Mouse (Mus musculus) heart, adult 18-20 months (tissue): ENCODE data around the gene Tmem45a. TPM values are rescaled to one million over a fixed set of nuclear protein-coding genes. Genes with fewer than 3 reads are reported as not detected.
"Not testable (repeated sequence)": the region's sequence is repeated elsewhere in the genome, so short reads cannot be mapped to it uniquely, and the experiment has no call there.

Source experiments
- DNase-seq, 2 experiments: peaks; one replicate each; pipeline ENCODE4 v3.0.0; 2021 to 2022; ENCODE audit warnings: mixed read lengths in 1 of 2
- long read RNA-seq, 2 experiments: library from polyadenylated mRNA; stranded (forward); transcript quantifications; one replicate each; pipeline ENCODE4 v2.0.0; 2021
- total RNA-seq, 2 experiments: library from RNA; stranded (reverse); gene quantifications; 2 replicates each; pipeline ENCODE4 v1.2.3; 2021

Tmem45a gene
- total RNA-seq, result 1 to 10 TPM; 2.9 to 4.8 TPM
- long read RNA-seq, experiment 1, partial matches to known transcripts, result 1 of 2 reads
- long read RNA-seq, experiment 1, other reads (novel, unspliced or antisense), result 0 of 2 reads
- long read RNA-seq, experiment 2, partial matches to known transcripts, result 0 of 1 reads
- long read RNA-seq, experiment 2, other reads (novel, unspliced or antisense), result 0 of 1 reads

DNA sequence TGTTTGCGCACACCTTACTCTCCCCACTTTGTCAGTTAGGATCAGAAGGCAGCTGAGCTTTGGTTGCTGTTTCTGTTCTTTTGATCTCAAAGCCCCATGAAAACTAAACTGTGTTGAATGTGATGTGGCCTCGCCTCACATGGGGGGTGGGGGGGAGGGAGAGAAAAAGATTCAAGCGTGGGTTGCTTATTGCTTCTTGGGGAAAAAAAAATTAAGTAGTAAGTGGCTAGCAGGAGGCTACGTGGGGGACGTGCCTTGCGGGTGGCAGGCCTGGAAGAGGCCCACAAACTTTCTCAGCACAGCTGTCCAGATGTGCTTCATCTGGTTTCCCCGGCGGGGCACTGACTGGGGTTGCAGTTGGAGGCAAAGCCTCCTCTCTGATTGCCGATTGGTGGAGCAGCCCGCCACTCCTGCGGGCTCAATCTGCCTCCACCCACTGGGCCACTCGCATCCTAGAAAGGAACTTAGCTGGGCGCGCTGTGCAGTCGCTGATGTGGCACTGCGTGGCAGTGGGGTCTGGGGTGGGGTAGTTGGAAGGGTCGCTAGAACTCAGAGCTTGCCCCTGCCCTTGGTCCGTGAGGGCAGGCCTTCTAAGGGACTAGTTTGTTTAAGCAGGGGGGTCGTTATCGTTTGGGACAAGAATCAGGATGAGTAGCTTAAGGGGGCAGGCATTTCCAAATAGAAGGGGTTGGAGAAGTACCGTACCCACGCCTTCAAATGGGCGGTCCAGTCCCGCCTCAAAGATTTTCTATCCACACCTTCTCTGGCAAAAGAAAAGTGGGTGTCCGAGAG lies at the start of gene Tmem45a:
Gene Tmem45a (minus strand): TSS at position 343 of the 792 bp plus-strand sequence.
- peak; percentile 91 to 92 for DNase-seq

DNA sequence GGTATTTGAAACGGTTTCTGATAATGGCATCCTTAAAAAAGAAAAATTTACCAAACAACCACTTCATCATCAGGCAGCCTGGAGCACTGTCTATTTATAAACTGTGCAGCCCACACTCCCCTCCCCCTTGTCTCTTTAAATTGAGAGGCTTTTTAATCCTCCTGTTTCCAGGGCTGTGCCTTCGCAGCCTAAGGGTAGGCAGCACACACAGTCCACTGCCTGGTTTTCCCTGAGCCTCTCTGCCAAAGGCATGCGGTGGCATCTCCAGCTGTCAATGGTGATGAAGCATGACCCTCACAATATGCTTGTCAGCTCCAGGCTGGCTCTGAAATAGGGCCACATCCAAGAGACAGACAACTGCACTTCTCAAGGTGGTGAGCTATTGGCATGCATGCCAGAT lies 42.1 kb upstream of the Tmem45a start, which contains the start of gene Lnp1:
Gene Lnp1 (minus strand): TSS at position 39 of the 400 bp plus-strand sequence.
- no peak for DNase-seq

DNA sequence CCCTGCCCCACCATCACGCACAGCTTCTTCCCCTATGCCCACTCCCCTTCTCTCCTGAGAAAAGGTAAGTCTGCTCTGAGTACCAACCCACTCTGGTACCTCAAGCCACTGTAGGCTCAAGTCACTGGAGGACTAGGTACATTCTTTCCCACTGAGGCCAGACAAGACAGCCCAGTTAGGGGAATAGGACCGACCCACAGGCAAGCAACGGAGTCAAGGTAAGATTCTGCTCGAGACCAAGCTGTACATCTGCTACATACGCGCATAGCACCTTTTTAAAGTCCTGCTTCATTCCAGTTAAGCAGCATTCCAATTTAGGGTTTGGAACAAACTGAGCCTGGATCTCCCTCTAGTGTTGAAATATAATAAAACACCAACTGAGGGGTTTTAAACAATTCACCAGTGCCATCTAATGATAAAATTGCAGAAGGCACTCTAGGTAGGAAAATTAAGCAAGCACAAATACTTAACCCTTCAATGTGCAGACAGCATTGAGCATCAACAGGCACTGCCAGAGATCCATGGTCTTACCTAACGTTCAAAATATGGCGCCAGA lies 34.2 kb upstream of the Tmem45a start:
- DNase-seq, result peak; percentile 9 to 61

DNA sequence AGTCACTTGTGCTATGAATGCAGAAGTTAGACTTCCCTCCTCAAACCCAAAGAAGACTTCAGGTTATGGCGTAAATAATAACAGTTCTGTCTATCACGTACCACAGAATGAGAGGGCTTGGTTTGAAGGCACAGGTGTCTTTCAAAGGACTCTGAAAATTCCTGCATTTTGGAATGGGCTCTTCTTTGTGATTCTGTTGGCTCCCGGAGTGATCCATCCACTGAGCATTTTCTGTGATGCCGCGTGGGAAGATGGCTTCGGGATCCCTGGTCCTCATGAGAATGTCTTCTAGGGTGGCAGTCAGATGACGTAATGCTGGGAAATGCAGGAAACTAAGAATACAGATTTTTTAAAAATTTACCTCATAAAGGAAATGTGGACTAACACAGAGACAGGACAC lies 31.3 kb upstream of the Tmem45a start:
- no peak for DNase-seq

DNA sequence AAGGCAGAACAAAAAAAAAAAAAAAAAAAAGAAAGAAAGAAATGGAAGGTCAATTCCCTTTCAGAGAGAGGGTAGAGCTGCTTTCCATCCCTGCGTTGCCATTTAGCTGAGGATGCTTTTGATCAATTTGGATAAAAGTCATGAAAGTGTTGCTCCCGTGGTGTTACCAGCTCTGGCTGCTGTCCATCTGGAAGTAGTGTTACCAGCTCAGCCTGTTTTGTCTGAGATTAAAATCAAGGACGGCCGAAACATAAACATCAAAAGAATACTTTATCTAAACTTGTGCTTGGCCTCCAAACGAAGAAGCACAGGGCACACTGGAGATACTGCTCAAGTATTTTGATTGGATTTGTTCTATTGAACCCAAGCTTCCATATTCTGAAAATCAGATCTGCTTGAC lies 23.0 kb upstream of the Tmem45a start:
- DNase-seq, result no peak

DNA sequence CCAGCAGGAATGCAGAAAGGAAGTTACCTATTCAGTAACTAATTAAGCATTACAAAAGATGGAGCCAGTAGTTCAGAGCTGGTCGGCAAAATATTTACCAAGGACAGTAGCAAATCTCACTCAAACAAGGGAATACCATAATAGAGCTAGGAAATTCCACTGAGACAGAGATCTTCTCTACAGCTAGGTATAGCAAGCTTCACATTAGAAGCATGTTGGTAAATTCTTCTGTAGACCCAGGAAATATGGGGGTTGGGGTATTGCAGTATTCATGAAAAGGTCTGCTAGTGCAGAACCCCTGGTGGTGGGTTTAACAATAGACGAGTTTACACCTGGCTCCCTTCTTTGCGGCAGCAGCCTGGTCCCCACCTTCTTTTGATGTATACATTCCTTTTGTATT lies 16.2 kb upstream of the Tmem45a start:
- not testable (repeated sequence) for DNase-seq

DNA sequence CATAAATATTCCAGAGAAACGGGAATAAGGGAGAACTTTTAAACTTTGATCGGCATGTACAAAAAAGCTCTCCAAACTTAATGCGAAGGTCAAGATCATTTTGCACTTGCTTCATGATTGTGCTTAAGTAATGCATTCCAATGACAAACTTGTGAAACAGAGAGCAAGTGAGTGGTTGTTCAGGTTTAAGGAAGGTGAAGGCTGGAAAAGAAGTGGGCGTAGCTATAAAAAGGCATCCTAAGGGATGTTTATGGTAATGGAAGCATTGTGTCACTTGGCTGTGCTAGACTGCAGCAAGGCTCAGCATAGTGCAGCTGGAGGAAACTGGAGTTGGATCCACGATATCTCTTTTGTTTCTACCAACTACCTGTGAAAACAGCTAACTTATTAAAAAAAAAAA lies 5.6 kb upstream of the Tmem45a start:
- DNase-seq, result no peak

DNA sequence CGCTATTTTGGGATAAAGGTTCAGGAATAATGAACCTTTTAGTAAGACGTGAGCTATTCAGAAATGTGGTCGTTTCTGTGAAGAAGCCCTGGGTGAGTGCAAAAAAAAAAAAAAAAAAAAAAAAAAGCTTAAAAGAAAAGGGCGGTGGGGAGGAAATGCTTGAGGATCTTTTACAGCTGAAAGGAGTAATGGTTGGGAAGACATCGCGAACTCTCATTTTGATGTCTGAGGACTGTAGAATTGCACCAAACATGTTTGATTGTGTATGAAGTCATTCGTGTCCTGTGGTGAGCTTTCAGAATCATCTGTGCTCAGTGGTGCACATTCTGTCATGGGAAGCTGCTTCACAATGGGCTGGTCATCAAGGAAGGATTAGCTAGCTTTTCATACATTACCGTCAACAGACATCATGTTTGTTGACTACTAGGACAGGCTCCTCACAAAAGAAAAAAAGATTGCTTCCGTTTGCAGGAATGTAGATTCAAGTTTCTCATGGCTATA lies 700 bp upstream of the Tmem45a start:
- no peak for DNase-seq

DNA sequence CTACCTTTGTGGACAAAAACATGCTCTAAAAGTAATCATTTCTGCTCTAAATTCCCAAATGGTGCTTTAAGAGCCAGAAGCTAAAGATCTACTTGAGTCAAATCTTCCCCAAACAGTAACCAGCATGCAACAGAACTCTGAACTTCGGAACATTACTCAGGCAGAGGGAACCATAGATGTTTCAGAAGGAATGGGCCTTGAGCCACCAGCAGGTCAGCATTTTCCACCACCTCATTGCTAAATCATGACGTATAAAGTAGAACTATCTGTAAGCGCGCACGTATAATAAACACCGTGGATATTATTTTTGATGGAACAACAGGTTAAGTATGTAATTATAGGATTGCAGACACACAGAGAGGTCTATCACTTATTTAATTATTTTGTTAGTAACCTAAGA lies 1.2 kb downstream of the Tmem45a start:
- no peak for DNase-seq

DNA sequence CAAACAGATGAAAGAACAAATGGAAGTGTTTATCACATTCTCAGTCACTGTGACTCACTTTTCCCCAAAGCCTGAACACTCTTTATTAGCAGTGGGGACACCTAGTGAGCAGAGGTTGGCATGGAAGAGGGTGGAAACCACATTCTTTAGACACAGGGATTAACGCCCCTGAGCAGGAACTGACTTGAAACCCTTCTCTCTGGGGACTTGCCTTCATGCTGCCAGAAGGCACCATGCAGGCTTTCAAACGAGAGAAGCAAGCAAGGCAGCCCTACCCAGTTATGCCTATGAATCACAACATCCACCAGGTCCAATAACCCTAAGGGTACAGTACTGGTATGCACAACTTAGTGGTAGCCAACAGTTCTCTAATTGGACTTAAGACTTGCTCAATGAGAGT lies 12.6 kb downstream of the Tmem45a start:
- DNase-seq, result no peak

DNA sequence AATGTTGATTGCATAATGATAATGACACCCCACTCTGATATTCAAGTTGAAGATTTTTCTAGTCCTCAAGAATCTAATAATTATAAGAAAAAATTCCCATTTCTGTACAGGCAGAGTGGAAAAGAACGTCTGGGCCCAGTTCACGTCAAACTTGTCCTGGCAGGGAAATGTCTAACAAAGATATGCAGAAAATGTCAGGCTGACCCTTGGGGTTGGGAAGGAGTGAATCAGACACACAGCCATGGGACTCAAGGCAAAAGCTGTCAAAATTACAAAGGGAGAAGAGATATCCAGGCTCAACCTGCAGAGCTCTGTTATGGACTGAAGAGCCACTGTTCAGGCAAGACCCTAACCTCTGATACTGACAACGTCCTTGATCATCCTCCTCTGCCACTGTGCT lies 15.5 kb downstream of the Tmem45a start:
- no peak for DNase-seq

DNA sequence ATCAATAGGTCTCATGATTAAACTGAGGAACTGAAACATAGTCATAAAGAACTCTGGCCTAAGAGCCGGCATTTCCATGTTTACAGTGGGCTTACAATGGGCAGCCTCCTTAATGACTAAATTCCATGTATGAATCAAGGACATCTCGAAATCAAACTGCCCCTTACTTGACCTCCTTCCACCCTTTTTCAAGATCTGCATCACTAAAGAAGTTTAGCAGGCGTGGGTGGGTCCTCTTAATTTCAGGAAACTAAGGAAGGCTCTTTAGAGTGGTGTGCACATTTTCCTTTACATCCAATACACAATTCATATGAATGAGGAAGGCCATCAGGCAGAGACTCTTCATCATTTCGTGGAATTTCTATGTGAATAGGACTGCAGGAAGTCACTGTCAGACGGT lies 17.6 kb downstream of the Tmem45a start:
- DNase-seq, result no peak

DNA sequence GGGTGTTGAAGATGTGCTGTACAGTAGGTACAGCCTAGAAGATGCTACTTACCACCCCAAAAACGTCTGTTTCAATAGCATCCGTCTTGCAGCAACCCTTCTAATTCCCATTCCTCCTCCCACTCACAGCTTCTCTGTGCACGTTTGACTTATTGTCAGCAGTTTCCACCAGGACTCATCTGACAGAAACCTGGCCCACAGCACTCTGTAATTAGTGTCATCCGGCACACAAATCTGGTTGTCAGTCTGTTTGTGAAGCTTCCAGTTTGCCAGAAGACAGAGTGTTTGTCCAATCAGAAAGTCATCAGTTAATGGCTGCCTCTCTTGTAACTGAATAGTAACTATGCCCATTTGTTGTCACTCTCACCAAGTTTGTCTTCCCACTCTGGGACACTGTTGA lies 18.4 kb downstream of the Tmem45a start:
- DNase-seq, result no peak

DNA sequence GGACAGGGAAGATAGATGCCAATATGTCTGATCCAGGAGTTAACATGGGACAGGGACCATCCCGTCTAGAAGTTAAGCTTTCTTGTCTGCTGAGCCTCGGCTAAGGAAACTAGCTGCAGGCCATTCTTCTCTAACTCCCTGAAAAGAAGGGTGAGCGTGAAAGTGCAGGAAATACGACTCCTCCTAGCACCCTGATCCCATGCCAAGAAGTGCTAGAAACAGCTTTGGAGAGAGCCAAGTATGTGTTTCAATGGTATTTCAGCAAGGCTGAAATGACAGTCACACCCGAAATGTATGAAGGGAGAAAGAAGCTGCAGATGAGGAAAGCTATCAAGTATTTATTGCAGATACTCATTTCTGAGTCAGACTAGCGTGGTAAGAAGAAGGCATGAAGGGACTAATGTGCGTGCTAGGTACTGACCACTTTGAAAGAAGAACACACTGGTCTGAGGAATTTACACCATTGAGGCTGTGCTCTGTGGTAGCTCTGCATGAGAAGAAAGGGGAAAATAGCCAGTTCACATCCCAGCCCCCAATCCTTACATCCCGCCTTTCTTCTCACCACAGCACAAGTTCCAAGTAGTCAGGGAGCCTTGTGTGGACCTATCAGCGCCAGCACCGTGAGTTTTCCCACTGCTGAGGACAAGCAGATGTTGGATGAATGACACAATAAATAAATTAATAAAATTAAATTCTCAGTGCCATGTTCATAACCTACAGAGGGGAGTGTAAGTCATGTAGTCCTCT lies 33.0 kb downstream of the Tmem45a start:
- peak; percentile 41 to 47 for DNase-seq

DNA sequence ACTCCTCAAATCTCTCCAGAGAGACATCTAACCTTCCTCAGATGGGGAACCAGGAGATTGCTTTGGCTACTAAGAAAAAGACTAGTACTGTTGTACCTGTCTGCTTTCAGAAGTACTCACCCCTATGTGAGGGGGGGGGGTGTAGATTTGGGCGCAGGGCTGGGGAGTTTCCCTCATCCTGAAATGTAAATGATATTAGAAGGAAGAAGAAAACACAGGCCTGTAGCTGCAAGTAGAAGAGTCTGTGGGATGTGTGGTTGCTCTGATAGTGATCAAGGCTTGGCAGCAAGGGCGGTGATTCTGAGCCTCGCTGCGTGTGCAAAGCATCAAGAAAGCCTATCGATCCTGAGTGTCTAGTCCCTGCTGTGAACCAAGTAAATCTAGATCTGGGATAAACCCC lies 43.0 kb downstream of the Tmem45a start:
- DNase-seq, result no peak

DNA sequence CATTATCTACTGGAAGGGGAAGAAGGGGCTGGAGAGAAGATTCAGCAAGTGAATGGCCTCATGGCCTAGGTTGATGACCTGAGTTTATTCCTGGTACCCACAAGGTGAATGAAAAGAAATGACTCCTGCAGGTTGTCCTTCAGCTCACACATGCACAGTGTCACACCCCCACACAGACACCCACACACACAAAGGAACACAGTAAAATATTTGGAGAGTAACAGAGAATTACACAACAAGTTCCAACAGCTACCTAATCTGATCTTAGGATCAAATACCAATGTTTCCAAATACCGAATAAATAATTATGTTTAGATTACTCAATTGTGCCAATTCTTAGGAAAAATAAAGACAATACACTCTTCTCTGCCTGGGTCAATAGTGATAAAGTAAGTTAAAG lies 52.7 kb downstream of the Tmem45a start:
- no peak for DNase-seq

DNA sequence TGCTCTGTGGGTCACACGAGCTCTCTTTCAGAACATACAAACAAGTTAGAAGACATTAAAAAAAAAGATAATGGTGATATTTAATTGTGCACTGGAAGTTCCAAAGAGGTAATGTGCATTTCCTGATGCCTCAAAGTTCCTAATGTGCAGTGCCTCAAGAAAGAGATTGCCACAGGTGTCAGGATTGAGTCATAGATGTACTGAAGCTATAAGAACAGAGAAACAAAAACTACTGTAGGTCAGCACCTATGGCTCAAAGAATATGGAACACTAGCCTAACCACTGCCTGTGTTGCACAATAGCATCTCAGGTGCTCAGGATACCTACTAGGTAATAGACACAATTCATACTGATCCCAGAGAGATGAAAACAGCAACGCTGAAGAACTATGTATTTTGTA lies 54.0 kb downstream of the Tmem45a start:
- DNase-seq, result no peak

DNA sequence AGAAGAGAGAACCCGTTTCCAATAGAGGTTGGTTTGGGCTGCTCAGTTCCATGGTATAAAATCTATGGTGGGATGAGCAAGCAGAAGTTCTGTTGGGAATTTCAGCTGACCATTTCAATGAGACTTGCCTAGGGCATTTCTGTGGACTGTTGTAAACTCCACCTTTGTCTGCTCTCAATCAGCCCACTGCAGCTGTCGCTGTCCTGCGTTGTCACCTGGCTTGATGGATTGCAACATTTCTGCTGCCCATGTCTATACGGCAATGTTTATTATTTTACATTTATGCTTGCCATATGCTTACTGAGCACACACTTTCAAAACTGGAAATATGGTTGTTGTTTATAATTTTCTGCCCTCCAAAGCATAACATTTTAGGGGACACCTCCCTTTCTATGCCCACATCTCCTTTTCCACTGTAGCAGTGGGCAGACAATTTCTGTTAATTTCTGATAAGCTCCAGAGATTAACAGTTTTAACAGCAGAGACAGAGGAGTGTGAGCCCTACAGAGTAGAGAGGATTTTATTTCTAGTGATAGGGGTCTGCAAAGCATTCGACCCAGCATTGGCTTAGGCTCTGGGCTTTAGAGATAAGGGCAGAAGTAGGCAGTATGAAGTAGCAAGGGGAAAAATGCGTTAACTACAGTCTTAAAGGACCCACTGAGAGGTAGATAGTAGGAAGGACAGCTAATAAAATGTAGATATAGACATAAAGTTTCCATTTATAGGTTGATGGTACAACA lies 84.4 kb downstream of the Tmem45a start:
- DNase-seq, result no peak

DNA sequence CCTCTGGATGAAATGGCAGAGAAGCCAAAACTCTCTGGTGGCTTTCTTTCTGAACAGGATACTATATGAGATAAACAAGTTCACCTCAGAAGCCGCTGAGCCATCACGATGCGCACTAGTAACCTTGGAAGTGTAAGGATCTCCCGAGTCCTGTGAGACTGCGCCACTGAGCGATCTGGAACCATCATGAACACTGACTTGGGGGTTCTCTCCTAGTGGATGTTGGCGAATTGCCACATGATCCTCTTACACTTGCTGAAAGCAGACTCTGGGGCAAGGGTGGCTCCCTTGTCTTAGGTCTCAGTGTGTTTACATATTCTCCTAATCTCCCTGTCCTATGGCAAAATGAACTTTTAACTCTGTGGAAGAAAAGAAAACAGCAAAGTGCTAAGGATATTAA lies 85.0 kb downstream of the Tmem45a start:
- DNase-seq, result no peak

DNA sequence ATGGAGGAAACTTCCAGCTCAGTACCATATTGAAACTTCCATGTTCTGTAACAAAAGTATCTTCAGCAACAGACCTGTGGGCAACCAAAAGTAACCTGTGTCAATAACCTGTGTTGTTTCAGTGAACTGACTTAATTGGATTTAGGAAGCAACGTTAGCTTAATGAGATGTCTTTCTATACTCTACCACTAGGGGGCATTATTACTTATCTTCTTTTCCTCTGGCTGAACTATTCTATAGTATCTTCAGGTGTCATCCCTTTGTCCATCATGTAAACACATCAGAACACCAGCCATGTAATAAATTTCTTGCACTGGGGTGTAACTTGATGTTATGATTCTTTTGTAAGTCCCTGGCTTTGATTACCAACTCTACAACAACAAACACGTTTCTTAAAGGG lies 85.5 kb downstream of the Tmem45a start:
- DNase-seq, result peak in 1 of 2 experiments; percentile 44

DNA sequence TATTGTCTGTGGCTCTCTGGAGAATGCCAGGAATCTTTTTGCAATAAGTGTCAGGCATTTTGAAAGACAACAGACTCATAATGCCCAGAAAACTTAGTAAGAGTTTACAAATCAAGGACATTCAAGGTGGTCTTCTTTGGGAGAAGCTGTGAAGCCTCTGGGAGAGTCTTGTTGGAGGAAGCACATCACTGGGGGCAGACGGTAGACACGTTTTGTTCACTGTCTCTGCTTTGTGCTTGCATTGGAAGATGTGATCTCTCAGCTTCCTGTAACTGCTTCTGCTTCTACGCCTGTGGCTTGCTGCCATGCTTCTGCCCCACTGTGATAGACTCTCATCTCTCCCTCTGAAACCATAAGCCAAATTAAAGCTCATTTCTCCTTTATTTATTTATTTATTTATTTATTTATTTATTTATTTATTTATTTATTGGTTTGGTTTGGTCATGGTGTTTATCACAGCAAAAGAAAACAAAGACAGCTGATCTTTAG lies 86.4 kb downstream of the Tmem45a start:
- DNase-seq, result no peak

DNA sequence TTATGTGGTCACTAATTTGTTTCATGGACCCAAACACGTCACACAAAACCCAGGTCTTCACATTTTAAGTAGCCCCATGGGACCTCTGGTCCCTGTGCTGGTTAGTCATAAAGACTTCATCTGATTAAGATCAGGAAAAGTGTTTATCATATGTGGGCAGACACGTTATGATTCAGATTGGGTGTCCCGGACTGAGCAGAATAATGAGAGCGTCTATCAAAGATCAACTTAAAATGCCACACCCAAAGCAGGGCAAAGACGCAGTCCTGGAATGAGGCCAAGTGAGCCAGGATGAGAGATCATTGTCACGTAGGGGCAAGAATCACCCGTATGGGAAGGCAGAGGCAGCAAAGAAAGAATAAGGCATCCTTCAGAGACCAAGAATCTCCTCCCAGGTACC lies 87.1 kb downstream of the Tmem45a start:
- DNase-seq, result no peak
